Mouse (Mus musculus): ENCODE results near the gene Hbb-bh1.

GRCm38 (mm10) chr7:103809801-103810155 is 33.2 kb downstream of the Hbb-bh1 start:
- TF ChIP-seq MYOD1 (IDR thresholded peaks at IDR 0.05; ENCODE audit: control insufficient read depth, insufficient read length, low read depth) (no peak), CEBPB (IDR thresholded peaks at IDR 0.05; ENCODE audit: low read depth) (no peak), CTCF (IDR thresholded peaks at IDR 0.05; ENCODE audit: control insufficient read depth, insufficient read depth, insufficient read length) (no peak), MAX (IDR thresholded peaks at IDR 0.05) (no peak), USF1 (IDR thresholded peaks at IDR 0.05; ENCODE audit: low read depth) (no peak), FOSL1 (IDR thresholded peaks at IDR 0.05; ENCODE audit: insufficient read depth, low read length, poor library complexity, severe bottlenecking) (no peak), MYOG (IDR thresholded peaks at IDR 0.05; ENCODE audit: control insufficient read depth, extremely low read depth, insufficient read length) (no peak)
